Mouse (Mus musculus) heart, adult 2 months (tissue): ENCODE data around the gene Tm9sf3. TPM values are rescaled to one million over a fixed set of nuclear protein-coding genes. Genes with fewer than 3 reads are reported as not detected.
A peak's percentile ranks its signal among the peaks of the same experiment; 100 is the strongest.

Source experiments
- DNase-seq, 2 experiments: peaks; one replicate each; pipeline ENCODE4 v3.0.0; 2021
- H3K27ac ChIP-seq: fragments of 200-600 bp; 2 replicates; pipeline ENCODE4 v1.8.1; 2022
- H3K27me3 ChIP-seq: fragments of 200-500 bp; 2 replicates; pipeline ENCODE4 v1.6.1; 2012; ENCODE audit warnings: mild to moderate bottlenecking, low read length, inconsistent platforms, mixed read lengths; ENCODE audit not compliant: control insufficient read depth, insufficient read depth
- H3K36me3 ChIP-seq: fragments of 200-500 bp; 2 replicates; pipeline ENCODE4 v1.6.1; 2012; ENCODE audit warnings: low read length, inconsistent platforms; ENCODE audit not compliant: control insufficient read depth, insufficient read depth
- H3K4me1 ChIP-seq: fragments of 200-500 bp; 2 replicates; pipeline ENCODE4 v1.6.1; 2011; ENCODE audit warnings: low read length; ENCODE audit not compliant: control insufficient read depth, insufficient read depth
- H3K4me3 ChIP-seq: fragments of 200-600 bp; 2 replicates; pipeline ENCODE4 v1.8.1; 2022
- H3K79me2 ChIP-seq: fragments of 200-500 bp; replicated peaks from 2 replicates; pipeline ENCODE4 v1.6.1; 2012; ENCODE audit warnings: mild to moderate bottlenecking, inconsistent platforms, low read length, moderate library complexity, mixed read lengths; ENCODE audit not compliant: control insufficient read depth, insufficient read depth
- H3K9ac ChIP-seq: fragments of 200-500 bp; 2 replicates; pipeline ENCODE4 v1.6.1; 2012; ENCODE audit warnings: low read depth, mild to moderate bottlenecking, control low read depth, inconsistent platforms, low read length, mixed read lengths
- CTCF ChIP-seq: fragments of 200-600 bp; IDR thresholded peaks from 2 replicates; pipeline ENCODE4 v1.8.1; 2022; ENCODE audit warnings: antibody characterized with exemption, mild to moderate bottlenecking, moderate library complexity
- EP300 ChIP-seq: fragments of 200-500 bp; IDR thresholded peaks from 2 replicates; pipeline ENCODE4 v1.6.1; 2011; ENCODE audit warnings: low read depth, low read length, control low read depth; ENCODE audit not compliant: insufficient read depth
- POLR2A ChIP-seq: fragments of 200-500 bp; IDR thresholded peaks from 2 replicates; pipeline ENCODE4 v1.6.1; 2011; ENCODE audit warnings: mild to moderate bottlenecking, low read depth, low read length, control low read depth; ENCODE audit not compliant: insufficient read depth
- WGBS: fragments of 180-500 bp; shearing (Covaris S2); methylation state at CpG from one replicate; pipeline ENCODE4 v1.1.7; 2018; 5-methylcytosine and 5-hydroxymethylcytosine counted together
- intact Hi-C: fragments of 180-260 bp; cut with DNase I; formaldehyde crosslinking; loops from one replicate; pipeline ENCODE4 v1.15.1; 2025
- polyA plus RNA-seq: library from polyadenylated mRNA; depleted of rRNA; stranded (reverse); fragments of >200 nt; gene quantifications from 2 replicates; pipeline ENCODE4 v1.2.3, GENCODE M21; 2012
- total RNA-seq, 2 experiments: library from RNA; stranded (reverse); gene quantifications; 2 replicates each; pipeline ENCODE4 v1.2.3; 2021

Gene Tm9sf3
- total and polyA plus RNA-seq, 3 experiments = 27.7 to 72.7 (median 69.7) TPM

DNA sequence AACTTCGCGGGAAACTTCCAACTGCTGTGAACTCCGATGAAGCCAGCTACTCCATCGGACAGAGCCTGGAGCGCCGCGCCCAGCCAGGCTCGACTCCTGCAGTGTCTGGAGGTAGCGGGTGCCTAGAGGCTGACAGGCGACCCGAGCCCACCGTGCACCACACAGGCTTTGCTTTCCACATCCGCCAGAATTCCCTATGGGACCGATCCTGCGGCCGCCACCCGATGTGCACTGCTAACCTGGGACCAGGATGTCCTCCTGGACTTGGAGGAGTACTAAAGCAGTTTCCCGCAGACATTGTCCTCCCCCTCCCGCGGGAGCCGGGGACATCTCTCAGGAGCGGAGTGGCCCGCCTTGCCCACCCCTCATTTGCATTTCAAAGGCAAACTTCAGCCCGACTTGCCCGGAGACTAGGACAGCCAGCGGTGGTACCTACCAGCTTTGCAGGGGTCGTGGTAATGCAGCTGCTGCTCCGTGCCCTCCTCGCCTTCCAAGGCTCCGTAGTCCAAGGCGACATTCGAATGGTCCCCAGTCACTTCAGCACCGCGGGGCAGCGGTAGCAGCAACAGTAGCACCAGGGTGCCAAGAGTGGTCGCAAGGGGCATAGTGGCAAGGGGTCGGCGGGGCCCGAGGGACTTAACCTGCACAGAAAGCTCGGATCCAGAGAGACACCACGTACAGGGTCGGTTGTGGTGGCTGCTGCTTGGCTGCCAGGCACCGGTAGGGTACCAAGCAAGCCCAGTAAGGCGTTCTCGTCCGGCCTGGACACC lies 57.6 kb downstream of the Tm9sf3 start:
- Histone ChIP-seq H3K4me3 (peak overlapping the region; percentile 36), H3K4me1 (peaks cover 1% of the 10 kb centered on the region), H3K27me3 (peaks cover 4% of the 10 kb centered on the region; the same call in 1 of the 2 replicates), H3K79me2 (no peaks in the 10 kb centered on the region), H3K36me3 (no peaks in the 10 kb centered on the region), H3K27ac (no peak overlapping the region), H3K9ac (peak overlapping the region; percentile 30; the same call in 1 of the 2 replicates)
- no peak for TF ChIP-seq EP300
- no peak for TF ChIP-seq POLR2A
- no peak for TF ChIP-seq CTCF
- no peak for DNase-seq
- WGBS = under 1% methylated on average over 46 of the region's 46 CpGs
- intact Hi-C loops = loop anchor here (5.0 kb wide), 2 partner anchors 99 to 119 kb away; no protein-coding TSS in a partner anchor

- H3K27ac ChIP-seq = no peak overlapping the region
- intact Hi-C loops = loop anchor here (5.0 kb wide), 2 partner anchors 97 to 117 kb away; no protein-coding TSS in a partner anchor
- WGBS = 67% methylated on average over 11 of the region's 11 CpGs
- H3K4me1 ChIP-seq = peaks cover 1% of the 10 kb centered on the region
- no peak overlapping the region for H3K9ac ChIP-seq
- TF ChIP-seq CTCF = peak; percentile 62
- no peak for TF ChIP-seq EP300
- H3K36me3 ChIP-seq = no peaks in the 10 kb centered on the region
- no peak for DNase-seq
- H3K27me3 ChIP-seq = peaks cover 4% of the 10 kb centered on the region; the same call in 1 of the 2 replicates
- no peaks in the 10 kb centered on the region for H3K79me2 ChIP-seq
- no peak overlapping the region for H3K4me3 ChIP-seq
These were observed 59.4 kb downstream of the Tm9sf3 start for GRCm38 (mm10) chr19:41204159-41205081.

GRCm38 (mm10) chr19:41197606-41198005 lies 66.2 kb downstream of the Tm9sf3 start:
- Histone ChIP-seq H3K79me2 (no peaks in the 10 kb centered on the region), H3K4me1 (peaks cover 2% of the 10 kb centered on the region), H3K36me3 (no peaks in the 10 kb centered on the region), H3K27me3 (no peaks in the 10 kb centered on the region), H3K9ac (no peak overlapping the region), H3K4me3 (no peak overlapping the region), H3K27ac (no peak overlapping the region)
- WGBS = 78% methylated on average over 12 of the region's 12 CpGs
- no peak for DNase-seq
- intact Hi-C loops = no loop called here
- TF ChIP-seq CTCF (no peak), POLR2A (no peak), EP300 (no peak)

DNA sequence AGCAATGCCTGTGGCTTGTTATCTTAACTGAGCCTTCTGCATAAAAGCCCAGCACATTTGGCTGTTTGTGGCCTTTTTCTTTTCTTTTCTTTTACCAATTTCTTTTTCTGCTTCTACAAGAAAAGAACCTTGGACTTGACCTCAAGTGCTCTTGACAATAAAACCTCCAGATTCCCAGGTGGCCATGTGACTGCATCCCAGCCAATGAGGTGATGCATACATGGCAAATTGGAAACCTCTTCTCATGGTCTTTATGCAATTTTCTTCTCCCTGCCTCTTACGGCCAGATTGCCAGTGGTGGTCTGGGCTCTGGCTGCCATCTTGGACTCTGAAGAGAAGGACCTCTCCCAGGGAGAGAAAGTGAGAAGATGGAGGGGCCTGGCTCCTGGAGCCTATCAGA lies 70.4 kb downstream of the Tm9sf3 start:
- DNase-seq = no peak
- TF ChIP-seq CTCF (no peak), EP300 (no peak), POLR2A (no peak)
- 93% methylated on average over 1 of the region's 1 CpGs for WGBS

DNA sequence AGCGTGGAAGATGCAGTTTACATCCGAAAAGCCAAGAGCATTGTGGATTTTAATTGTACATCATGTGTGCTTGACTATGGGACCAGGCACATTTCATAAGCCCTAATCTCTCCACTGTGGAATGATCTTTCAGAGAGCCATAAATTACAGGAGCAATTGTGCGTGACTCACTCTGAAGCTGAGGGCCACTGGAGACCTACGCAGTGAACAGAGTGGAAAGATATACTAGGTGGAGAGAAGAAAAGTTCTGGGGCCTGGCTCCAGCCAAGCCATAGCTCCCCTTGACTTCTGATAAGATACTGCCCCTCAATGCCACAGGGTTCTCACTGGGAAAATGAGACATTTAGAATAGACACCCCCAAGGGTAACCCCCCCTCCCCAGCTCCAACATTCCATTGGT lies 70.8 kb downstream of the Tm9sf3 start:
- H3K27me3 ChIP-seq = no peaks in the 10 kb centered on the region
- intact Hi-C loops = no loop called here
- no peak overlapping the region for H3K4me3 ChIP-seq
- H3K79me2 ChIP-seq = no peaks in the 10 kb centered on the region
- H3K9ac ChIP-seq = no peak overlapping the region
- no peak overlapping the region for H3K27ac ChIP-seq
- no peak for DNase-seq
- WGBS = 71% methylated on average over 4 of the region's 4 CpGs
- no peaks in the 10 kb centered on the region for H3K36me3 ChIP-seq
- H3K4me1 ChIP-seq = peaks cover 2% of the 10 kb centered on the region
- TF ChIP-seq EP300 = no peak
- TF ChIP-seq CTCF = no peak
- TF ChIP-seq POLR2A = no peak

More for the DNA sequence above, 70.4 kb downstream of the Tm9sf3 start:
- Histone ChIP-seq H3K79me2 (no peaks in the 10 kb centered on the region), H3K4me3 (no peak overlapping the region), H3K27me3 (no peaks in the 10 kb centered on the region), H3K27ac (no peak overlapping the region), H3K4me1 (peaks cover 2% of the 10 kb centered on the region), H3K36me3 (no peaks in the 10 kb centered on the region), H3K9ac (no peak overlapping the region)
- intact Hi-C loops = no loop called here
